Mouse (Mus musculus): Measurements from ENCODE around the gene Syt2. TPM values are rescaled to one million over a fixed set of nuclear protein-coding genes. Genes with fewer than 3 reads are reported as not detected.
A peak's percentile ranks its signal among the peaks of the same experiment; 100 is the strongest.

Syt2 gene
- polyA plus RNA-seq (2012; rRNA removed), result 0.05 and 0.14 TPM in 2 replicates

DNA sequence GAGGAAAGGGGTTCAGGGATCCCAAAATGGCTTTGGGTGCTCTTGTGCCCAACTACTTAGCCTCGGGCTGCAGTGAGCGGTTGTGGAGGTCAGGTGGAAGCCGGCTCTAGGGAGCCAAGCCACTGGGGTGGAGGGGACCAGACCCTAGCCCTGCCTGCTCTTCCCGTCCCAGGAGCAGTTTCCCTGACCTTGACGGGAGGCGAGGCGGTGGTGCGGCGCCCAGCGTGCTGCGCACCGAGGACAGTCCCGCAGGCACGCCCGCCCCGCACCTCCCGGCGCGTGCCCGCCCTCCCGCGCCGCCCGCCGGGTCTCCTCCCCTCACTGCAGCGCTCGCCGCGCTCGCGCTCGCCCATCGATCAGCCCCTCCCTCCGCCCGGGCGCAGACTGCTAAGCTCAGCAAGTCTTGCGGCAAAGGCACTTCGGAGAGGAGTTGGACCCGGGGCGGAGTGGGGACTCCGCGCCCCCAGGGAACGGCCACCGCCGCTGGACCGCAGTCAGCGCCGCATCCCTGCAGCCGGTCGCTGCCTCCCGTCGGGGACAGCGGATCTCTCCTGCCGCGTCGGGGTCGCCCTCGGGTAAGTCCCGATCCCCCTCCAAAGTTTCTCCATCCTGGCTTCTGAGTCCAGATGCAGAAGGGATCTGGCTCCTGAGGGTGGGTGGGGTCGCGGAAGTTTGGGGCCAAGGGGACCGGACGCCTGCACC lies at the start of gene Syt2:
Syt2 (plus strand) TSS at position 417 of the 702 bp plus-strand sequence.
- WGBS, result 1% methylated on average over 63 of the region's 63 CpGs
- TF ChIP-seq POLR2A (IDR thresholded peaks at IDR 0.05; ENCODE audit: borderline replicate concordance, extremely low read depth, low read depth, low read length) (no peak), CTCF (IDR thresholded peaks at IDR 0.05; ENCODE audit: insufficient read depth, low read length) (no peak)
- H3K4me3 ChIP-seq (replicated peaks; ENCODE audit: extremely low read depth, low read depth, low read length), result peak within 1 kb of the TSS; percentile 29
- DNase-seq, result no peak
- peaks cover 6% of the 10 kb centered on the region for H3K4me1 ChIP-seq (ENCODE audit: control insufficient read depth, insufficient read depth, low read length)

DNA sequence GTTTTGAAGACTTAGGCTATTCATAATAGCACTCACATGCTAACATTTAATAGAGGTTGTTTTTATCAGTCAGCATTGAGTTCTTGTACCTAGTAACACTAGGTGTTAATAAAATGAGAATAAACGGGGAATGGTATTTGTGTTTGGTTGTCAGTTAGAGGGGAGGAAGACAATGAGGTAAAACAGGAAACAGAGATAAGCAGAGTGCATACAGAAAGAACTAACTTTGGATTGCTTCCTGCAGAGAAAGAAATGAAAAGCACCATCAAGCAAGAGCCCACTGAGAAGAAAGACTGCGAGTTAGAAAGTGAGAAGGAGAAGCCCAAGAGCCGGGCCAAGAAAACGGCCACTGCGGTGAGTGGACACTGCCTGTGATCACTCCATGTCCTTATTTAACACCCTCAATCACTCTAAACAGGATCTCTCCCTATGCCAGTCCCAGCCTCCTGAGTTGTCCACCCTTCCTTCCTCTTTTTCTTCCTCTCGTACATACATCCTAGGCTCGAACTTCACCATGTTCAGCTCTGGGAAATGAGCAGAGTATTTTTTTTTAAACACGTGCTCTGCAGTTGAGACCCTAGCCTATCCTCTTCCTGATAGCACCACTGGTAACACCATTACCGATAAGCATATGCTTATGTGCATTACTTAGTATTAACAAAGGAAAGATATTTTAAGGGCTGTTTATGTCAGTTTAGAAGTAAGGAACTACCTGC lies 49.0 kb upstream of the Syt2 start:
- no peak overlapping the region for H3K4me3 ChIP-seq (replicated peaks; ENCODE audit: extremely low read depth, low read depth, low read length)
- H3K4me1 ChIP-seq (ENCODE audit: control insufficient read depth, insufficient read depth, low read length), result no peaks in the 10 kb centered on the region
- 51% methylated on average over 9 of the region's 9 CpGs for WGBS
- DNase-seq, result no peak
- TF ChIP-seq CTCF (IDR thresholded peaks at IDR 0.05; ENCODE audit: insufficient read depth, low read length) (no peak), POLR2A (IDR thresholded peaks at IDR 0.05; ENCODE audit: borderline replicate concordance, extremely low read depth, low read depth, low read length) (no peak)

DNA sequence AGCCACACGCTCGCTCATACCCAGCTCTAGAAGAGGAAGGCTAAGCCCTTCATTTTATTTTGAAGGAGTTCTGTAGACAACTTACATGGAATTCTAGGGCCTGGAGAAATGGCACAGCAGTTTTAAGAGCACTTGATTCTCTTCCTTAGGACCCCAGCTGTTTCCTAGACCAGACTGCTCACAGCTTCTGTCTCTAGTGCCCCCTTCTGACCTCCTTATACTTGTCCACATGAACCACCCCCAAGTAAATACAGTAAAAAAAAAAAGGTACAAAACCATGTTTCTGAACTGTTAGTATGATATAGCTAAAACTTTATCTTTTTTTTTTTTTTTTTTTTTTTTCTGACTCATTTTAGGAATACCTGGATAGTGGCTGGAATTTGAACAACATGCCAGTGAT lies 42.4 kb upstream of the Syt2 start:
- no peak for DNase-seq
- Histone ChIP-seq H3K4me1 (ENCODE audit: control insufficient read depth, insufficient read depth, low read length) (no peaks in the 10 kb centered on the region), H3K4me3 (replicated peaks; ENCODE audit: extremely low read depth, low read depth, low read length) (no peak overlapping the region)
- 90% methylated on average over 2 of the region's 2 CpGs for WGBS
- TF ChIP-seq POLR2A (IDR thresholded peaks at IDR 0.05; ENCODE audit: borderline replicate concordance, extremely low read depth, low read depth, low read length) (no peak), CTCF (IDR thresholded peaks at IDR 0.05; ENCODE audit: insufficient read depth, low read length) (no peak)

DNA sequence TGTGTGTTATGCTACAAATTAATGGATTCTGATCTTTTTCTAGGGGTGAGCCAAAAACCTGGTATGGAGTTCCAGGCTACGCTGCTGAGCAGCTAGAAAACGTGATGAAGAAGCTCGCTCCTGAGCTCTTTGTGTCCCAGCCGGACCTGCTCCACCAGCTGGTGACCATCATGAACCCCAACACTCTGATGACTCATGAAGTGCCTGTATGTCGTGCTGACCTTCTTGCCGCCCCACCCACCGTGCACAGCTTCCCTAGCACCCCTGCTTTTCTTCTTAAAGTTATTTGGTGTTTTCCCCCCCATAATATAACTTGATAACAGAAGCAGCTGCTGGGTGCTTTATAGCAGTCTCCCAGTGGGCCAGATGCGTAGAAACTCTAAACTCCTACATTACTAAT lies 40.8 kb upstream of the Syt2 start:
- no peak for DNase-seq
- Histone ChIP-seq H3K4me1 (ENCODE audit: control insufficient read depth, insufficient read depth, low read length) (no peaks in the 10 kb centered on the region), H3K4me3 (replicated peaks; ENCODE audit: extremely low read depth, low read depth, low read length) (no peak overlapping the region)
- 69% methylated on average over 8 of the region's 8 CpGs for WGBS
- TF ChIP-seq CTCF (IDR thresholded peaks at IDR 0.05; ENCODE audit: insufficient read depth, low read length) (no peak), POLR2A (IDR thresholded peaks at IDR 0.05; ENCODE audit: borderline replicate concordance, extremely low read depth, low read depth, low read length) (no peak)

DNA sequence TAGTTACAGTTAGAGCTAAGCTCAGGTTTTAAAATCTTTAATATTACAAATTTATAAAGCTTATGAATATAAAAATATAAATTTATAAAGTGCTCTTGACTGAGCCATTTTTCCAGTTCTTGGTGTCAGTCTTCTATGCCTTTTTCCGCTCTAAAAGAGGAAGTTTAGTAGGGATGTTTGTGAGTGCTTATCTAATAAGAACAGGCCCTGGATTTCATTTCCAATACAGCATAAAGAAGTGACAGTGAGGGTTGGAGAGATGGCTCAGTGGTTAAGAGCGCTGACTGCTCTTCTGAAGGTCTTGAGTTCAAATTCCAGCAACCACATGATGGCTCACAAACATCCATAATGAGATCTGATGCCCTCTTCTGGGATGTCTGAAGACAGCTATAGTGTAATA lies 40.1 kb upstream of the Syt2 start:
- no peak for DNase-seq
- Histone ChIP-seq H3K4me3 (replicated peaks; ENCODE audit: extremely low read depth, low read depth, low read length) (no peak overlapping the region), H3K4me1 (ENCODE audit: control insufficient read depth, insufficient read depth, low read length) (no peaks in the 10 kb centered on the region)
- WGBS, result 88% methylated on average over 2 of the region's 2 CpGs
- TF ChIP-seq CTCF (IDR thresholded peaks at IDR 0.05; ENCODE audit: insufficient read depth, low read length), result no peak
- no peak for TF ChIP-seq POLR2A (IDR thresholded peaks at IDR 0.05; ENCODE audit: borderline replicate concordance, extremely low read depth, low read depth, low read length)

- TF ChIP-seq CTCF (IDR thresholded peaks at IDR 0.05; ENCODE audit: insufficient read depth, low read length), result 0 out of 2 replicates have a peak, but pooled peaks have one; percentile 1
- no peak for TF ChIP-seq POLR2A (IDR thresholded peaks at IDR 0.05; ENCODE audit: borderline replicate concordance, extremely low read depth, low read depth, low read length)
- Histone ChIP-seq H3K4me3 (replicated peaks; ENCODE audit: extremely low read depth, low read depth, low read length) (no peak overlapping the region), H3K4me1 (ENCODE audit: control insufficient read depth, insufficient read depth, low read length) (no peaks in the 10 kb centered on the region)
- DNase-seq, result no peak
- WGBS, result 89% methylated on average over 1 of the region's 1 CpGs
These were observed 39.2 kb upstream of the Syt2 start for GRCm38 (mm10) chr1:134607279-134607678.

- 84% methylated on average over 4 of the region's 4 CpGs for WGBS
- H3K4me3 ChIP-seq (replicated peaks; ENCODE audit: extremely low read depth, low read depth, low read length), result no peak overlapping the region
- H3K4me1 ChIP-seq (ENCODE audit: control insufficient read depth, insufficient read depth, low read length), result no peaks in the 10 kb centered on the region
- TF ChIP-seq POLR2A (IDR thresholded peaks at IDR 0.05; ENCODE audit: borderline replicate concordance, extremely low read depth, low read depth, low read length) (no peak), CTCF (IDR thresholded peaks at IDR 0.05; ENCODE audit: insufficient read depth, low read length) (no peak)
- no peak for DNase-seq
These were observed 37.3 kb upstream of the Syt2 start for GRCm38 (mm10) chr1:134609172-134609571.

DNA sequence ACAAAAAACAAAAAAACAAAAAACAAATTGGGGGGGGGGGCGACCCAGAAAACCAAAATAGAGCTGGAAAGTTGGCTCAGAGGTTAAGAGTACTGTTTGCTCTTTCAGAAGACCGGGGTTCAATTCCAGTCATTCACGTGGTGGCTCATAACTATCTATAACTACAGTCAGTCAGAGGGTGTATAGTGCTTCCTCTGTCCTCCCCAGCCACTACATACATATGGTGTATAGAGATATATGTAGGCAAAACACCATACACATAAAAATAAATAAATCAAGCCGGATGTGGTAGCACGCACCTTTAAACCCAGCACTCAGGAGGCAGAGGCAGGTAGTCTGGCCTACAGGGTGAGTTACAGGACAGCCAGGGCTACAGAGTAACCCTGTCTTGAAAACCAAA lies 31.9 kb upstream of the Syt2 start:
- Histone ChIP-seq H3K4me3 (replicated peaks; ENCODE audit: extremely low read depth, low read depth, low read length) (no peak overlapping the region), H3K4me1 (ENCODE audit: control insufficient read depth, insufficient read depth, low read length) (no peaks in the 10 kb centered on the region)
- TF ChIP-seq CTCF (IDR thresholded peaks at IDR 0.05; ENCODE audit: insufficient read depth, low read length) (no peak), POLR2A (IDR thresholded peaks at IDR 0.05; ENCODE audit: borderline replicate concordance, extremely low read depth, low read depth, low read length) (no peak)
- no peak for DNase-seq
- 92% methylated on average over 5 of the region's 5 CpGs for WGBS

DNA sequence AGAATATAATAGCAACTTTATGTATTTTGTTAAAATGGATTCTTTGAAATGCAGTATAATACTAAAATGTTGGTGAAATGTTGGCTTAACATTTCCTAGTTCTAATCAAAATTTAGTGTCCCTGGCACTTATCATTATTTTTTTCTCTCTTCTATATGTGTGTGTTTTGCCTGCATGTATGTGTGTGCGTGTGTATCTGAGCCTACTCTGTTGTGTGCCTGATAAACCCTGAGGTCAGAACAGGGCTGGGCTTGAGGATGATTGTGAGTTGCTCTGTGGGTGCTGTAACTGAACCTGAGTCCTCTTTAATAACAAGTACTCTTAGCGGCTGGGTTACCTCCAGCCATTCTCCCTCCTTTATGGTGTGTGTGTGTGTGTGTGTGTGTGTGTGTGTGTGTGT lies 31.5 kb upstream of the Syt2 start:
- no peaks in the 10 kb centered on the region for H3K4me1 ChIP-seq (ENCODE audit: control insufficient read depth, insufficient read depth, low read length)
- TF ChIP-seq CTCF (IDR thresholded peaks at IDR 0.05; ENCODE audit: insufficient read depth, low read length) (no peak), POLR2A (IDR thresholded peaks at IDR 0.05; ENCODE audit: borderline replicate concordance, extremely low read depth, low read depth, low read length) (no peak)
- DNase-seq, result no peak
- H3K4me3 ChIP-seq (replicated peaks; ENCODE audit: extremely low read depth, low read depth, low read length), result no peak overlapping the region
- WGBS, result 90% methylated on average over 2 of the region's 2 CpGs

- TF ChIP-seq CTCF (IDR thresholded peaks at IDR 0.05; ENCODE audit: insufficient read depth, low read length) (no peak), POLR2A (IDR thresholded peaks at IDR 0.05; ENCODE audit: borderline replicate concordance, extremely low read depth, low read depth, low read length) (no peak)
- Histone ChIP-seq H3K4me1 (ENCODE audit: control insufficient read depth, insufficient read depth, low read length) (no peaks in the 10 kb centered on the region), H3K4me3 (replicated peaks; ENCODE audit: extremely low read depth, low read depth, low read length) (no peak overlapping the region)
- DNase-seq, result no peak
- WGBS, result 78% methylated on average over 9 of the region's 9 CpGs
These were observed 28.8 kb upstream of the Syt2 start for GRCm38 (mm10) chr1:134617656-134618055.
